20 mouse cellular contexts compared by ENCODE assay signal in the genomic region with DNA sequence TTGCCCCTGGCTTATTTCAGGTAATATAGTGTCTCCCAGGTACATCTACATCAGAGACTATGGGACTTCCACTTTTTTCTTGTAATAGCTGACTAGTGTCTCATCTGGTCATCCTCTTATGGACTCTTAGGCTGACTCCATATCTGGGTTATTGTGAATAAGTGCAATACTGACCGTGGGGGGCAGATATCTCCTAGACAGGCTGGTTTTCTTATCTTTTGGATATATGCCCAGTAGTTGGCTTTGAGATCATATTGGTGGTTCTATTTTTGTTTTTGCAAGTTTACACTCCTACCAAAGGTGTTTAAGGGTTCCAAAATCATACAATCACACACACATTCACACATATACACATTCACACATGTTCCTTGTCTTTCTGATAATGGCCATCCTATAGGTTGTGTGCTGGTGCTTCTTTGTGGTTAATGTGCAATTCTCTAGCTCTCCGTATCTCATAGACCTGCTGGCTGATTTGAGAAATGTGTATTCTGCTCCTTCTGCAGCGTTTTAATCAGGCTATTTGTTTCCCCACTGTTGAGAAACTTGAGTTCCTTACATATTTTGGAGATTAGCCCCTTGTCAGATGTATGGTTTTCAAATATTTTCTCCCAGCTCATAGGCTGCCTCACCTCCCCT.
"Had no signal": no experiment of that assay in that cellular context is flagged by ENCODE, and none has a peak within 500 bp of the region (broad histone marks: within the 10 kb centered on the region; RNA-seq: fewer than 3 reads in every experiment).

No protein-coding gene starts in this region.

- H3K27me3 ChIP-seq: stomach, embryonic 15.5 days had no signal

- H3K9me3 ChIP-seq: liver, embryonic 12.5 days; megakaryocyte, embryonic 14.5 days; midbrain, embryonic 12.5 days; midbrain, embryonic 15.5 days; neural tube, embryonic 12.5 days; neural tube, embryonic 15.5 days; stomach, embryonic 15.5 days had no signal

- H3K27ac ChIP-seq: kidney, postnatal 0 days; layer of hippocampus, adult 2 months; left cerebral cortex, adult 2 months; liver, embryonic 12.5 days; macrophage; midbrain, embryonic 12.5 days; midbrain, embryonic 15.5 days; neural tube, embryonic 12.5 days; neural tube, embryonic 15.5 days; stomach, embryonic 15.5 days had no signal

- ATAC-seq: liver, embryonic 12.5 days; lung, postnatal 0 days; midbrain, embryonic 15.5 days had no signal

- H3K4me2 ChIP-seq: liver, embryonic 12.5 days; lung, embryonic 14.5 days; midbrain, embryonic 12.5 days; midbrain, embryonic 15.5 days; neural tube, embryonic 12.5 days; neural tube, embryonic 15.5 days; stomach, embryonic 15.5 days had no signal

- H3K36me3 ChIP-seq: liver, embryonic 12.5 days; midbrain, embryonic 12.5 days; midbrain, embryonic 15.5 days; neural tube, embryonic 12.5 days; neural tube, embryonic 15.5 days; stomach, embryonic 15.5 days had no signal

- H3K4me3 ChIP-seq: layer of hippocampus, adult 2 months; left cerebral cortex, adult 2 months; liver, embryonic 12.5 days; megakaryocyte, embryonic 14.5 days; midbrain, embryonic 12.5 days; midbrain, embryonic 15.5 days; neural tube, embryonic 12.5 days; neural tube, embryonic 15.5 days; stomach, embryonic 15.5 days had no signal

- H3K9ac ChIP-seq: liver, embryonic 12.5 days; lung, embryonic 14.5 days; midbrain, embryonic 12.5 days; midbrain, embryonic 15.5 days; neural tube, embryonic 12.5 days; neural tube, embryonic 15.5 days; stomach, embryonic 15.5 days had no signal

- DNase-seq: kidney, adult 2 months; kidney, postnatal 25 days; layer of hippocampus, postnatal 36 days; lung, embryonic 14.5 days; right cerebral cortex, adult 18-20 months; right cerebral cortex, postnatal 14 days; right cerebral cortex, postnatal 4 days; thymus, postnatal 25 days had no signal
